Mouse (Mus musculus) adrenal gland, adult 2 months (tissue): ENCODE data around the gene S100a11. TPM values are rescaled to one million over a fixed set of nuclear protein-coding genes. Genes with fewer than 3 reads are reported as not detected.

Experiments used
- DNase-seq: peaks from one replicate; pipeline ENCODE4 v3.0.0; 2021
- polyA plus RNA-seq: library from polyadenylated mRNA; depleted of rRNA; stranded (reverse); fragments of >200 nt; gene quantifications from 2 replicates; pipeline ENCODE4 v1.2.3, GENCODE M21; 2012; rRNA removed
- total RNA-seq, 2 experiments: library from RNA; stranded (reverse); gene quantifications; 2 replicates each; pipeline ENCODE4 v1.2.3; 2021

S100a11 gene
- total and polyA plus RNA-seq, 3 experiments = 44.4 to 267 (median 210) TPM

- DNase-seq = no peak
Measured at GRCm38 (mm10) chr3:93557471-93557870, 37.2 kb downstream of the S100a11 start.

- DNase-seq = no peak
Measured at GRCm38 (mm10) chr3:93559961-93560360, 39.7 kb downstream of the S100a11 start.

GRCm38 (mm10) chr3:93562372-93562771, 42.1 kb downstream of the S100a11 start:
- DNase-seq = no peak

- no peak for DNase-seq
Measured at GRCm38 (mm10) chr3:93563216-93563615, 42.9 kb downstream of the S100a11 start.

GRCm38 (mm10) chr3:93566892-93567291, 46.6 kb downstream of the S100a11 start:
- no peak for DNase-seq

- DNase-seq = no peak
Measured at GRCm38 (mm10) chr3:93567721-93568120, 47.4 kb downstream of the S100a11 start.

GRCm38 (mm10) chr3:93568428-93569040, 48.2 kb downstream of the S100a11 start:
- DNase-seq = peak; percentile 77

- DNase-seq = no peak
Measured at GRCm38 (mm10) chr3:93569046-93569445, 48.8 kb downstream of the S100a11 start.

- peak; percentile 87 for DNase-seq
Measured at GRCm38 (mm10) chr3:93572058-93572791, 51.9 kb downstream of the S100a11 start.

Other genes starting within 250 kb of the S100a11 start
- gene Flg, start 247.0 kb upstream of the S100a11 start, total RNA-seq = not detected
- 0.02 TPM in 1 of 2 replicates, not detected in the other for gene Flg, start 247.0 kb upstream of the S100a11 start, polyA plus RNA-seq
- gene Hrnr, start 200.7 kb upstream of the S100a11 start, total RNA-seq = not detected
- not detected in 2 replicates for gene Hrnr, start 200.7 kb upstream of the S100a11 start, polyA plus RNA-seq
- gene Rptn, start 126.8 kb upstream of the S100a11 start, total RNA-seq = not detected
- gene Rptn, start 126.8 kb upstream of the S100a11 start, polyA plus RNA-seq = not detected in 2 replicates
- gene Tchh, start 78.2 kb upstream of the S100a11 start, total RNA-seq = under 1 TPM; 0.03 to 0.49 TPM
- gene Tchh, start 78.2 kb upstream of the S100a11 start, polyA plus RNA-seq = 0.01 and 0.02 TPM in 2 replicates
- 1 to 10 TPM in 1 of 2 experiments, not detected in 1; 3.1 TPM for gene Tchhl1, start 51.7 kb upstream of the S100a11 start, total RNA-seq
- gene Tchhl1, start 51.7 kb upstream of the S100a11 start, polyA plus RNA-seq = not detected in 2 replicates
- gene S100a10, start 34.6 kb downstream of the S100a11 start, total RNA-seq = 100 to 1,000 TPM; 173 to 196 TPM
- gene S100a10, start 34.6 kb downstream of the S100a11 start, polyA plus RNA-seq = 16.3 and 17.7 TPM in 2 replicates
- gene Tdpoz2, start 132.2 kb downstream of the S100a11 start, total RNA-seq = under 1 TPM in 1 of 2 experiments, not detected in 1; 0.35 TPM
- gene Tdpoz2, start 132.2 kb downstream of the S100a11 start, polyA plus RNA-seq = not detected in 2 replicates
- not detected for gene Tdpoz1, start 155.8 kb downstream of the S100a11 start, total RNA-seq
- not detected in 2 replicates for gene Tdpoz1, start 155.8 kb downstream of the S100a11 start, polyA plus RNA-seq
- gene Gm37596, start 172.6 kb downstream of the S100a11 start, total RNA-seq = not detected
- not detected in 2 replicates for gene Gm37596, start 172.6 kb downstream of the S100a11 start, polyA plus RNA-seq